Mouse (Mus musculus) adrenal gland, postnatal 14 days (tissue): ENCODE results near the gene Fank1. TPM values are rescaled to one million over a fixed set of nuclear protein-coding genes. Genes with fewer than 3 reads are reported as not detected.

Source experiments
- DNase-seq: peaks from one replicate; pipeline ENCODE4 v3.0.0; 2021; ENCODE audit warnings: mixed read lengths
- total RNA-seq: library from RNA; stranded (reverse); gene quantifications from 2 replicates; pipeline ENCODE4 v1.2.3, GENCODE M21; 2021

Gene Fank1
- total RNA-seq, 1 experiment from 2014 or later = 0.33 TPM

GRCm38 (mm10) chr7:133768027-133768426 is 8.6 kb upstream of the Fank1 start:
- DNase-seq = no peak

GRCm38 (mm10) chr7:133768517-133768916 is 8.1 kb upstream of the Fank1 start:
- DNase-seq = no peak

DNA sequence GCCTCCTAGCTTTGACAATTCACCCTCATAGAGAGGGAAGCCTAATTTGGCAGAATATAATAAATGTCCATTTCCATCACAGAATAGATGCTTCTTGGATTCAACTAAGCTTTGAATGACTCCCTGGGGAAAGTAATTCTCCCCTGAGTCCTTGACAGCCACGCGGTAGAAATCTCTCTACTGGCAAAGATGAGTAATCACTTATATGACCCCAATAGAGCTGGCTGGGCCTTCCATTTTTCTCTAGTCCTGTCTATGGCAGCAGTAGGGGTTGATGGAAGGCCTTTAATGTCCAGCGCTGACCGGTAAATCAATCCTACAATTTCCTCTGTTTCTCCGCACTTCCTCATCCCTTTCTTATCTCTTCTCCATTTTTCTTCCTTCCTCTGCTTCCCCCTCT is 1.5 kb upstream of the Fank1 start:
- DNase-seq = peak; percentile 49

DNA sequence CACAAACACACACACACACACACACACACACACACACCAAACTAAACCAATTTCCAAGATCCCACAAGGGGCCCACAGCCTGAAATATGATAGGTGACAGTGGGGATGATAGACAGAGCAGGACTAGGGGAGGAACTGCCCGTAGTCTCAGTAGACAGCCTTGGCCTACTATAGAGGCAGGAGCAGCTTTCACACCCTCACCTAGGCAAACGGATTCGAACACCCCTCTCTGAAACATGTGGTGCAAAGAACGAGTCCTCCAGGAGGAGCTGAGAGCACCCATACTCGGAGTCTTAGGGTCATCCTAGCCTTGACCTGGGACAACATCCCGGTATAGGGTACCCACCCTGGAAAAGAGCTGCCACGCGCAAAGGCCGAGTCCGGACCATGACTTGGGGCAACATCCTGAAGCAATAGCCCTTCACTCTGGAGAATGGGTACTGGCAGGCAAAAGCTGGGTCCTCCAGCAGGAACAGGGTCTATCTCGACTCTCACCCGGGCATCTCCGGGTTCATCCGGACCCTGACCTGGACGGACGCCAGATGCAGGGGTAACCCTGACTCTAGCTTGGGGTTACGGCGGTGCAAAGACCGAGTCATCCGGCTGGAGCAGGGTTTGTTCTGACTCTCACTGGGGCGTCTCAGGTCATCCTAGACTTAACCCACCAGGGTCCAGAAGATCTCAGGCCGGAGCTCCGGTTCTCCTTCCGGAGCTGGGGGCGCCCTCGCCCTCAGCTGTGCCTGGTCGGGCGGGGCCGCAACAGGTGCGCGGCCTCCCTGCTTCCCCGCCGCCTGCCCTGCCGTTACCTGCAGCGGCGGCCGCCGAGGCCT is 650 bp upstream of the Fank1 start:
- peak; percentile 60 for DNase-seq

- peak; percentile 16 for DNase-seq
Measured at GRCm38 (mm10) chr7:133781583-133781982, 4.9 kb downstream of the Fank1 start.

GRCm38 (mm10) chr7:133781991-133782390 is 5.3 kb downstream of the Fank1 start:
- DNase-seq = no peak

DNA sequence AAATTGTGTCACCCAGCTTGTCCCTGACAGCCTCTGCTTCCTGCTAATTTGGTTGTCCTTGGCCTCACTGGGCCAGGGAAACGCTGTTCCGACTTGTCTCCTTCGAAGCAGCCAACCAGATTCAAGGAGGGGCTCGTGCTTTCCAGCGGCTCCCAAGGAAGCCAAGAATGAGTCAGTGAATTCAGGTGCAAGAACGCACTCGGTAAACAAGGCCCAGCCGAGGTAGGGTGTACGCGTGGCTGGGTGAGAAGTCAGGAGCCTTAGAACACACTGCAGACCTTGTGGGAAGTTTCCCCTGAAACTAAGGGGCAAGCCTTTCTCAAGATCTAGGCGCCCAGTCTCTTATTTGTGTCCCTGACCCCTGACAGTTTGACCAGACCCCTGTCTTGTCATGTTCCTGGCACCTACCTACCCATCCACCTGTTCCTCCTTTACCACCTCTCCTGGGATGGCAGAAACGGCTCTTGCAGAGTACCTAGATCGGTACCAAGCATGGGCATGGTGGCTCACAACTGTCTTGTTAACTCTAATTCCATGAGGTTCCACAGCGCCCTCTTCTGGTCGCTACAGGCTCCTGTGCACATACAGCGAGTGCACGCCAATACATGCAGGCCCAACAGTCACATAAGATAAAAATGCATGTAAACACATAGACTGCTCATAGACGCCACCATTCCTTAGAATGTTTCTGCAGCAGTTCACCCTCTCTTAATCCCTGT is 6.2 kb downstream of the Fank1 start, which contains the start of gene Dhx32:
TSS of gene Dhx32 (minus strand) at position 10 of the 719 bp plus-strand sequence.
- peak; percentile 89 for DNase-seq

DNA sequence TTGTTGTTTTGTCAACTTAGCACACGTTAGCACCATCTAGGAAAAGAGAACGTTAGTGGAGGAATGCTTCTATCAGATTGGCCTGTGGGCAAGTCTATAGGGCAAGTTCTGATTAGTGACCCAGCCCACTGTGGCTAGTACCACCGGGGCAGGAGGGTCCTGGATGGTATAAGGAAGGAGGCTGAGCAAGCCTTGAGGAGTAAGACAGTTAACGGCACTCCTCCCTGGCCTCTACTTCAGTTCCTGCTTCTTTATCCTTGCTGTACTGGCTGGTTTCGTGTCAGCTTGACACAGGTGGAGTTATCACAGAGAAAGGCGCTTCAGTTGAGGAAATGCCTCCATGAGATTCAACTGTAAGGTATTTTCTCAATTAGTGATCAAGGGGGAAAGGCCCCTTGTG is 10.9 kb downstream of the Fank1 start:
- no peak for DNase-seq

DNA sequence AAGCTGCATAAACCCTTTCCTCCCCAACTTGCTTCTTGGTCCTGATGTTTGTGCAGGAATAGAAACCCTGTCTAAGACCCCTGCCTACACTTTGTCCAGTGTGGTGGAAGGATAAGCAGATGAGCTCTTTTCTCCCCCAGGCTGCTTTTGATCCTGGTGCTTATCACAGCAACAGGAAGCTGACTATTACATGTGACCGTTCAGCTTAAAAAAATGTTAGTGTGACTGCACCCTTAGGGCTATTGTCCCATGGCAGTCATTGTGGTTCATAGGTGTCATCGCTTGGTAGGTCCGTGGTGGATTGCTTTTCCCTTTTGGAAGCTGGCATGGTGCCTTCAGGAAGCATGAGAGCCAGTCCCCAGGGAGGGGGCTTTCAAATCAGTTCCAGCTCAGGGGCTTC is 11.5 kb downstream of the Fank1 start:
- DNase-seq = no peak

DNA sequence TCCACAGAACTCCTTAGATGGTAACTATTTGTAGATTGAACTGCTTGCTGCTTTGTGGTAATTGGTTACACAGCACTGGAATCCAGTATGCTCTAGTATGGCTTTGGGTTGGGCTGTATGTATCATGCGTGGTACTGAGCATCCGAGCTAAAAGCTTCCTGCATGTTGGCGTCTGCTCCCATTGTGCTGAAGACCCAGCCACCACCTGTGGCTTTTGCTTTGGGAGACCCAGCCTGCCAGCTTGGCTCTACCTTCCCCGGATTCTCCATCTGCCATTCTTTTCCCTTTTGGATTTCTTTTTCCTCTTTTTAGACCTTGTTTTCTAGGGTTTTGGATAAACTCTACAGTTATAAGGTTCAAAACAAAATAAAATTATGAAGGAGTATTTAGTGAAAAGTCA is 13.5 kb downstream of the Fank1 start:
- DNase-seq = no peak

DNA sequence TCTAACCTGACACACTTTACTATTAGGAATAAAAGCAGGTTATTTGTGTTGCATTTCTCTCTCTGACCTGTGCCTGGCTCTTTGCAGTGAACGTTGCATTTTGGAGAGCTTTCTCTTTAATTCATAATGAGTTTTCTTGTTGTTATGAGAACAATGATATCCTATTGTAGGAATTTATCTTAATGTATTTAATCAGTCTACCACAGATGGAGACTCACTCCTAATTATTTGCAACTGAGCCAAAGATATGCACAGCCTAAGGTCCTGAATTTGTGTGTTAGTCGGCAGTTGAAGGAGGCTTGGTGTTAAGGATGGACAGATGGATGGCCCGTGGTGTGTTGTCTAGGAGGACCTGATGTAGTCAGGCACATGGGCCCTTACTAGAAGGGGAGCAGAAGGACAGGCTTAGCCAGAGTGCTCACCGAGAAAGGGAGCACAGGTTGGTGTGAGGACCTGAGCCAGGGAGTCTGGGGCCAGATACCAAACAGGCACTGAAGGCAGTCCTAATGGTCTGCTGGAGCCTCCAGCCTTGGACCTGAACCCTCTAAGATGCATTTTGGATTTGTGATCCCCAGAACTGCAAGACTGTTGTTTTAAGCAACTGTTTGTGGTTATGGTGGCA is 14.1 kb downstream of the Fank1 start:
- DNase-seq = no peak

DNA sequence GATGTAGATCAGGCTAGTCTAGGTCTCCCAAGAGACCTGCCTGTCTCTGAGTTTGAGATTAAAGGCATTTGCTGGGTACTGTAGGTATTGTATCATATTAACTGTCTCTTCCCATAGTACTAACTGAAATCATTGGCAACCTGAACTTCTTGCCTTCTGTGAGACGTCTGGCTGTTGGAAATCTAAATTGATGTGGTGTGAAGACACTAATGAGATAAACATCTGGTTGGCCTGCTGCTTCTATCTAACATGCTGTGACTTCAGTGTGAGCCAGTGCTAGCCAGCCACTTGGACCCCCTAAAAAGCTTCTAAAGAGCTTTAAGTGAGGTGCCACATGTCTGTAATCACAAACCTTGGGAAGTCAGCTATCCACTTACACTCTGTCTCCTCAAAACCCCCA is 16.1 kb downstream of the Fank1 start:
- DNase-seq = no peak

- DNase-seq = peak; percentile 85
Measured at GRCm38 (mm10) chr7:133793248-133794131, 16.8 kb downstream of the Fank1 start.

DNA sequence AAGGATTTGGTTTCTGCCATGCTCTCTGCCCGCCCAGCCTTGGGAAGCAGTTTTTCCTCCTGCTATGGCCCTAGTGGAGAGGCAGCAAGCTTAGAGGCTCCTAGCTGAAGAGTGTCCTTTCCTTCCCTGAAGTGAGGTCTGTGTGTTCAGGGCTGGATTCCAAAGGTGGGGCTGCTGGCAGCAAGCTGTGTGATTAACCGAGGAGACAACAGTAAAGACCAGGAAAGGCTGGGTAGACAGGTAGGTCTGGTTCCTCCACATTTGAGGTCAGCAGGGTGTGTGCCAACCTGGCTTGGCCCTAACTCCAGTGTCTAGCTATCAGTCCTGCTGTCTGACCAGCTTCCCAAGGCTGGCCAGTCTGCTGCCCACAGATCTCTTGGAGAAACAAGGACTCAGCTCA is 18.1 kb downstream of the Fank1 start:
- DNase-seq = no peak

- DNase-seq = no peak
Measured at GRCm38 (mm10) chr7:133799928-133800327, 23.3 kb downstream of the Fank1 start.

DNA sequence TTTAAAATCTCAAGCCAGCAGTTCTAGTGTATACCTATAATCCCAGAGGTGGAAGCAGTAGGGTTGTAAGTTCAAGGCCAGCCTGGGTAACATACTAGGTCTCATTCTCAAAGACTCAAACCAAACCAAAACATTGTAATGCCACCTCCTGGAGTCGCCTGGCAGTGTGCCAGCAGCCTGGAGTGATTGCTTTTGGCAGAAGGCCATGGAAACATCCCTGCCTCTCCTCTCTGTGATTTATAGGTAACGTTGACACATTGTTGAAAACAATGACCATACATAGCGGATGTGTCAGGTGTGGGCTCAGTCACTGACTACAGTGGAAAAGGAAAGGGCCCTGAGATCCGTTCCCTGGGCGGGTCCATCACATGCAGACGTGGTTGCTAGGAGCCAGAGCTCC is 25.2 kb downstream of the Fank1 start:
- DNase-seq = peak; percentile 65

DNA sequence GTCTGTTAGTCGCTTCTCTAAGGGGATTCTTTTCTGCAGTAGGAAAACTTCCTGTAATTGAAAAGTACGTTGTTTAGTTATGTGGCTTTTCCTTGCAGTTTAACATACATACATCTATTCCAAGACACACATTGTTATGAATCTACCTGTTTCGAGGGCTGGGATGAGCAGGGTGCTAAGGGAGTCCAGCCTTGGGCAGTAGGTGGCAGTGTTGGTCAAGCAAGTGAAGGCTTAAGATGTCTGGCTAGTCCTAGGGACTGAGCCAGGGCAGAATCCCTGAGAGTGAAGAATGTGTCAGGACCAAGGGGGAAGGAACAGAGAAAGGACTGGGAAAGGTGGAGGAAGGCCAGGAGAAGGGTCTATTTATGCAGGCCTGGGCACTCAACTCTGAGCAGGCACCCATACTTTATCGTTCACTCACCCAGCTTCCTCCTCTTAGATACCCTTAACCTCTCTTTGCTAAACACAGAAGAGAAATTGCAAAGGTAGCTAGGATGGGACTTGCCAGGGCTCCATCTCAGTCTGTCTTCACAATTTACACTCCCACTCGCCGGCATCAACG is 29.0 kb downstream of the Fank1 start:
- DNase-seq = peak; percentile 82

GRCm38 (mm10) chr7:133812927-133813326 is 36.3 kb downstream of the Fank1 start:
- no peak for DNase-seq

- no peak for DNase-seq
Measured at GRCm38 (mm10) chr7:133813331-133813730, 36.7 kb downstream of the Fank1 start.

GRCm38 (mm10) chr7:133823751-133824150 is 47.1 kb downstream of the Fank1 start:
- no peak for DNase-seq

GRCm38 (mm10) chr7:133824579-133824978 is 47.9 kb downstream of the Fank1 start:
- no peak for DNase-seq

DNA sequence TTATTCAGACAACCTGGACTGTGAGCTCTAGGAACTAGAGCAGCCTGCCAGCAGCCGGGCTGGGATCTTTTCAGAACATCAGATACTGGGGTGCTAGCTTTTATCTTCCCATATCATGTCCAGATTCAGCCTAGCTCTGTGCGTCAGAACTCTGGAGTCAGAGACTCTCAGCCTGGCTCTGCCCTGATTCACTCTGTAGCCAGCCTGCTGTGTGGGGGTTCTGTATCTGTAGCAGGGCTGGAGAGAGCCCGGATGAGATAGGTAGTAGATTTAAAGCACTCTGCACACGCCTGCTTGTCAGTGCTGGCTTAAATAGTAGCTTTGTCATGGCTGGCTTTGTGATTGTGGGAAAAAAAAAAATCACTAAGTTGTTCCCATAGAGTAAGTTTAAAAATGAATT is 51.9 kb downstream of the Fank1 start:
- DNase-seq = no peak
